Mouse (Mus musculus): ENCODE measurements around the gene Syne4. TPM values are rescaled to one million over a fixed set of nuclear protein-coding genes. Genes with fewer than 3 reads are reported as not detected.
A peak's percentile ranks its signal among the peaks of the same experiment; 100 is the strongest.

The Syne4 gene
- polyA plus RNA-seq, 1 experiment from 2014 or later = 9.0 TPM

GRCm38 (mm10) chr7:30282740-30283139 is 31.9 kb upstream of the Syne4 start:
- H3K27me3 ChIP-seq = no peaks in the 10 kb centered on the region
- no peaks in the 10 kb centered on the region for H3K36me3 ChIP-seq
- H3K9ac ChIP-seq (replicated peaks) = no peak overlapping the region
- ATAC-seq (replicated peaks) = no peak
- H3K9me3 ChIP-seq = no peaks in the 10 kb centered on the region
- no peak overlapping the region for H3K4me2 ChIP-seq (replicated peaks)
- H3K27ac ChIP-seq (replicated peaks) = no peak overlapping the region
- WGBS = 83% methylated on average over 7 of the region's 7 CpGs
- H3K4me1 ChIP-seq = peaks cover 18% of the 10 kb centered on the region
- H3K4me3 ChIP-seq = no peak overlapping the region

- no peak for ATAC-seq (replicated peaks)
- WGBS = 56% methylated on average over 8 of the region's 8 CpGs
- Histone ChIP-seq H3K4me3 (no peak overlapping the region), H3K4me1 (peaks cover 7% of the 10 kb centered on the region), H3K4me2 (replicated peaks) (no peak overlapping the region), H3K27ac (replicated peaks) (no peak overlapping the region), H3K9me3 (no peaks in the 10 kb centered on the region), H3K36me3 (no peaks in the 10 kb centered on the region), H3K27me3 (no peaks in the 10 kb centered on the region), H3K9ac (replicated peaks) (no peak overlapping the region)
Observed at GRCm38 (mm10) chr7:30286701-30287410, 27.8 kb upstream of the Syne4 start.

GRCm38 (mm10) chr7:30288046-30288445 is 26.6 kb upstream of the Syne4 start:
- no peak for ATAC-seq (replicated peaks)
- no peak overlapping the region for H3K27ac ChIP-seq (replicated peaks)
- H3K9ac ChIP-seq (replicated peaks) = no peak overlapping the region
- H3K4me1 ChIP-seq = peaks cover 17% of the 10 kb centered on the region
- no peak overlapping the region for H3K4me2 ChIP-seq (replicated peaks)
- no peak overlapping the region for H3K4me3 ChIP-seq
- WGBS = 72% methylated on average over 6 of the region's 6 CpGs
- H3K9me3 ChIP-seq = no peaks in the 10 kb centered on the region
- H3K36me3 ChIP-seq = no peaks in the 10 kb centered on the region
- H3K27me3 ChIP-seq = no peaks in the 10 kb centered on the region

- Histone ChIP-seq H3K4me3 (no peak overlapping the region), H3K27me3 (no peaks in the 10 kb centered on the region), H3K36me3 (no peaks in the 10 kb centered on the region), H3K4me2 (replicated peaks) (no peak overlapping the region), H3K4me1 (peaks cover 26% of the 10 kb centered on the region), H3K27ac (replicated peaks) (no peak overlapping the region), H3K9me3 (no peaks in the 10 kb centered on the region), H3K9ac (replicated peaks) (no peak overlapping the region)
- ATAC-seq (replicated peaks) = no peak
- 76% methylated on average over 7 of the region's 7 CpGs for WGBS
Observed at GRCm38 (mm10) chr7:30289071-30289713, 25.4 kb upstream of the Syne4 start.

- Histone ChIP-seq H3K4me3 (no peak overlapping the region), H3K9ac (replicated peaks) (no peak overlapping the region), H3K36me3 (peaks cover 1% of the 10 kb centered on the region; the same call in 1 of the 2 replicates), H3K27ac (replicated peaks) (no peak overlapping the region), H3K9me3 (no peaks in the 10 kb centered on the region), H3K27me3 (no peaks in the 10 kb centered on the region), H3K4me1 (peaks cover 33% of the 10 kb centered on the region), H3K4me2 (replicated peaks) (no peak overlapping the region)
- ATAC-seq (replicated peaks) = no peak
- WGBS = 52% methylated on average over 10 of the region's 10 CpGs
Observed at GRCm38 (mm10) chr7:30289714-30290399, 24.8 kb upstream of the Syne4 start.

- no peaks in the 10 kb centered on the region for H3K27me3 ChIP-seq
- peak within 1 kb of the TSS; percentile 84 for H3K4me2 ChIP-seq (replicated peaks)
- no peaks in the 10 kb centered on the region for H3K9me3 ChIP-seq
- WGBS = 6% methylated on average over 35 of the region's 35 CpGs
- peaks cover 36% of the 10 kb centered on the region for H3K4me1 ChIP-seq
- peak within 1 kb of the TSS; percentile 71 for H3K4me3 ChIP-seq
- peak within 1 kb of the TSS; percentile 91 for H3K9ac ChIP-seq (replicated peaks)
- peak; percentile 89 for ATAC-seq (replicated peaks)
- H3K36me3 ChIP-seq = peaks cover 18% of the 10 kb centered on the region
- peak within 1 kb of the TSS; percentile 94 for H3K27ac ChIP-seq (replicated peaks)
Observed at GRCm38 (mm10) chr7:30291215-30292131, 23.1 kb upstream of the Syne4 start, which contains the start of gene Clip3. Gene Clip3 (plus strand): TSS chr7:30291728.

GRCm38 (mm10) chr7:30293795-30294194 is 20.8 kb upstream of the Syne4 start:
- Histone ChIP-seq H3K9ac (replicated peaks) (no peak overlapping the region), H3K9me3 (no peaks in the 10 kb centered on the region), H3K27me3 (no peaks in the 10 kb centered on the region), H3K4me2 (replicated peaks) (peak overlapping the region; percentile 27), H3K27ac (replicated peaks) (0 out of 2 replicates have a peak overlapping the region, but pooled peaks have one; percentile 31), H3K36me3 (peaks cover 39% of the 10 kb centered on the region), H3K4me1 (peaks cover 36% of the 10 kb centered on the region), H3K4me3 (peak overlapping the region; percentile 4)
- 56% methylated on average over 13 of the region's 13 CpGs for WGBS
- no peak for ATAC-seq (replicated peaks)

- Histone ChIP-seq H3K9ac (replicated peaks) (no peak overlapping the region), H3K27ac (replicated peaks) (no peak overlapping the region), H3K9me3 (no peaks in the 10 kb centered on the region), H3K4me2 (replicated peaks) (peak overlapping the region; percentile 27), H3K4me3 (peak overlapping the region; percentile 4; the same call in 1 of the 2 replicates), H3K27me3 (no peaks in the 10 kb centered on the region), H3K36me3 (peaks cover 44% of the 10 kb centered on the region), H3K4me1 (peaks cover 36% of the 10 kb centered on the region)
- ATAC-seq (replicated peaks) = no peak
- WGBS = 91% methylated on average over 5 of the region's 5 CpGs
Observed at GRCm38 (mm10) chr7:30294296-30294695, 20.3 kb upstream of the Syne4 start.

- H3K27ac ChIP-seq (replicated peaks) = no peak overlapping the region
- ATAC-seq (replicated peaks) = no peak
- H3K4me2 ChIP-seq (replicated peaks) = no peak overlapping the region
- no peaks in the 10 kb centered on the region for H3K9me3 ChIP-seq
- no peaks in the 10 kb centered on the region for H3K27me3 ChIP-seq
- WGBS = 75% methylated on average over 10 of the region's 10 CpGs
- H3K36me3 ChIP-seq = peaks cover 52% of the 10 kb centered on the region
- H3K9ac ChIP-seq (replicated peaks) = no peak overlapping the region
- no peak overlapping the region for H3K4me3 ChIP-seq
- peaks cover 36% of the 10 kb centered on the region for H3K4me1 ChIP-seq
Observed at GRCm38 (mm10) chr7:30295103-30295502, 19.5 kb upstream of the Syne4 start.

GRCm38 (mm10) chr7:30296816-30297215 is 17.8 kb upstream of the Syne4 start:
- Histone ChIP-seq H3K9me3 (no peaks in the 10 kb centered on the region), H3K36me3 (peaks cover 64% of the 10 kb centered on the region), H3K4me3 (no peak overlapping the region), H3K9ac (replicated peaks) (no peak overlapping the region), H3K27me3 (no peaks in the 10 kb centered on the region), H3K4me2 (replicated peaks) (no peak overlapping the region), H3K27ac (replicated peaks) (no peak overlapping the region), H3K4me1 (peaks cover 28% of the 10 kb centered on the region)
- 92% methylated on average over 15 of the region's 15 CpGs for WGBS
- ATAC-seq (replicated peaks) = no peak

GRCm38 (mm10) chr7:30297266-30297665 is 17.3 kb upstream of the Syne4 start:
- 88% methylated on average over 16 of the region's 16 CpGs for WGBS
- Histone ChIP-seq H3K4me3 (no peak overlapping the region), H3K27ac (replicated peaks) (no peak overlapping the region), H3K27me3 (no peaks in the 10 kb centered on the region), H3K9me3 (no peaks in the 10 kb centered on the region), H3K36me3 (peaks cover 68% of the 10 kb centered on the region), H3K9ac (replicated peaks) (no peak overlapping the region), H3K4me1 (peaks cover 27% of the 10 kb centered on the region), H3K4me2 (replicated peaks) (no peak overlapping the region)
- no peak for ATAC-seq (replicated peaks)
